Mouse (Mus musculus) megakaryocyte, adult 5-6 weeks (primary cell): ENCODE data around the gene Smyd1. TPM values are rescaled to one million over a fixed set of nuclear protein-coding genes. Genes with fewer than 3 reads are reported as not detected.
A peak's percentile ranks its signal among the peaks of the same experiment; 100 is the strongest.
"Not testable (repeated sequence)": the region's sequence is repeated elsewhere in the genome, so short reads cannot be mapped to it uniquely, and the experiment has no call there.

Source experiments
- ATAC-seq: 2 replicates; pipeline ENCODE4 v1.8.0; 2016; ENCODE audit warnings: mild to moderate bottlenecking, inconsistent platforms; ENCODE audit not compliant: poor library complexity, severe bottlenecking
- total RNA-seq, 2 experiments: library from RNA; stranded (forward) in 1 of 2; stranded (reverse) in 1 of 2; fragments of 153-499, 151-499 nt in 1 of 2; fragments of 221-1000, 200-1000 nt in 1 of 2; gene quantifications; 2 replicates each; pipeline versions ENCODE4 v1.2.3 to v1.2.4; 2015 to 2017

Gene Smyd1
- total RNA-seq, 2 experiments from 2014 or later = not detected

DNA sequence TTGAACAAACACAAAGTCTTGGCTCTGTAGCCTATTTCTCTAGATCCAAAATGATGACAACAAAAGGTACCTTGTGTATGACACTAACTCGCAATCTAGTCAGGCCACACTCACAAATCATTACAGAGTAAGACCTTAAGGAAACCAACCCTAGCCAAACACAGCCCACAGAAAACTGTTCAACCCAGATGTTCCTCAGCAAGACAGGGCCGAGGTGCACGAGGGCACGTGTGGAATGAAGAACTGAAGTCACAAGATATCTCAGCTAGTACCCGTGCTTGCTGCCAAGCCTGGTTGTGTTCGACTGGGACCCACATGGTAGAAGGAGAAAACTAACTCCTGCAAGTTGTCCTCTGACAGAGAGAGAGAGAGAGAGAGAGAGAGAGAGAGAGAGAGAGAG lies 7.8 kb upstream of the Smyd1 start:
- no peak for ATAC-seq

GRCm38 (mm10) chr6:71324816-71325215 lies 2.8 kb upstream of the Smyd1 start:
- no peak for ATAC-seq

DNA sequence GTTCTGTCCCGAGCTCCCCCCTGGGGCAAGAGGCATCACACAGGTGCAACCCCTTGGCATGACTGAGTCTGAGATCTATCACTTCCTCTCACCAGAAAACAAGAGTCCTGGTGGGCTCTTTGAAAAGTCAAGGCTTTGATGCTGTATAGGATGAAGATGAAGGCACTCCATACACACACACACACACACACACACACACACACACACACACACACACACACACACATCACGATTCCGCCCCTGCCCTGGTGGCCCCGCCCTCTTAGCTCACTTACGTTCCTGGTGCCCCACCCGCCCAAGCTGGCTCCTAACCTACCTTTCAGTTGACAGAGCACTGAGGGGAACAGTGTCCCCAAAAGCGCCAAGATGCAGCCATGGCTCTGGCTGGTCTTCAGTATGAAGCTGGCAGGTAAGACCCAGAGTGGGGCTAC lies 473 bp upstream of the Smyd1 start, which contains the start of gene Cd8b1:
Cd8b1 (plus strand) TSS at position 298 of the 431 bp plus-strand sequence.
- no peak for ATAC-seq

- no peak for ATAC-seq
Measured at GRCm38 (mm10) chr6:71307486-71307885, 14.5 kb downstream of the Smyd1 start.

GRCm38 (mm10) chr6:71302097-71302731 lies 19.8 kb downstream of the Smyd1 start:
- ATAC-seq = no peak

DNA sequence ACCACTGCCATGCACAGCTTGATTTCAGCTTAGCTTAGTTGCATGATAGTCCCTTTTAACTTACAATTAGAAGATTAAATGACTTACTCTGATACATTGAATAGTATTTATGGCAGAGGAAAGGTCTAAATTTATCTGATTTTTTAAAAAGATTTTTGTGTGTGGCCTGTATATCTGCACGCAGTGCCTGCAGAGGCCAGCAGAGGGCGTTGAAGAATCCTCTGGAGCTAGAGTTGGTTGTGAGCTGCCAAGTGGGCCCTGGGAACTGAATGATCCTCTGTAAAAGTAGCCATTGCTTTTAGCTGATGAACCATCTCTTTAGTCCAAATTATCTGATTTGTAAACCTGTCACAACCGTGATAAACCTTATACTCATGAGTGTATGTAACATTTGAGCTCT lies 23.3 kb downstream of the Smyd1 start:
- ATAC-seq = peak; percentile 76

DNA sequence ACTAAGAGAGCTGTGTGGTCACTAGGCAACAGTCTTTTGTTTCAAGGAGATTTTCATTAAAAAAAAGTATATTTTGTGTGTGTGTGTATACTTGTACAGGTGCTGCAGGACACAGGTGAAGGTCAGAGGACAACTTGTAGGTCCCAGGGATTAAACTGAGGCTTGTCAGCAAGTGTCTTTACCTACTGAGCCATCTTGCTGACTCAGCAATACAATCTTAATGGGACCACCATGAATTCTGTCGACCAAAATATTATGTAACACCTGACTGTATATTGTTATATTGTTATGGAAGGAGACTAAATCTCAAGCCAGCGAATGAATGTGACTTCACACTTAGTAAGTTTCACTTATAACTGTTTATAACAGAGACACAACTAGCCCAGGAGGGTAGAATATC lies 24.0 kb downstream of the Smyd1 start:
- no peak for ATAC-seq

- ATAC-seq = no peak
Measured at GRCm38 (mm10) chr6:71295303-71295702, 26.7 kb downstream of the Smyd1 start.

- ATAC-seq = peak; percentile 82
Measured at GRCm38 (mm10) chr6:71293509-71293908, 28.5 kb downstream of the Smyd1 start.

GRCm38 (mm10) chr6:71279418-71279817 lies 42.6 kb downstream of the Smyd1 start:
- ATAC-seq = peak; percentile 81

- ATAC-seq = no peak
Measured at GRCm38 (mm10) chr6:71274621-71275020, 47.4 kb downstream of the Smyd1 start.

- ATAC-seq = no peak
Measured at GRCm38 (mm10) chr6:71273715-71274114, 48.3 kb downstream of the Smyd1 start.

- no peak for ATAC-seq
Measured at GRCm38 (mm10) chr6:71272316-71272741, 49.7 kb downstream of the Smyd1 start.

GRCm38 (mm10) chr6:71271389-71272315 lies 50.4 kb downstream of the Smyd1 start, which contains the start of gene Krcc1:
Gene Krcc1, plus strand, starts transcription at chr6:71271677.
- peak; percentile 79 for ATAC-seq

DNA sequence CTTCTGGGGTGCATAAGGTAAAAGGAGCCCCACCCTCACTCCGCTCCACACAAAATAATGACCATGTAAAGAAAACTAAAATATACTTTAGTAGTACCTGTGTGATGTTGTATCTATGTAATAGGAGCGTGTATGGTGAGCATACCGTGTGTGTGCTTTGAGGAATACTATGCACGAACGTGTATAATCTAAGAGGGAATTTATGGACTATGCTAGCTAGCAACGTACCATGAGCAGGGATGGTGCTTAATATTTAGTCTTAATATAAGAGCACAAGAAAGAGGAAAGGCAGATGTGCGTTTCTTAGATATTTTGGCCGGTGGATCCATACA lies 51.0 kb downstream of the Smyd1 start:
- no peak for ATAC-seq

GRCm38 (mm10) chr6:71270301-71271056 lies 51.6 kb downstream of the Smyd1 start:
- peak; percentile 60 for ATAC-seq

GRCm38 (mm10) chr6:71269686-71270050 lies 52.4 kb downstream of the Smyd1 start:
- ATAC-seq = not testable (repeated sequence)

- ATAC-seq = no peak
Measured at GRCm38 (mm10) chr6:71268929-71269685, 52.9 kb downstream of the Smyd1 start.

GRCm38 (mm10) chr6:71267603-71268002 lies 54.4 kb downstream of the Smyd1 start:
- not testable (repeated sequence) for ATAC-seq

DNA sequence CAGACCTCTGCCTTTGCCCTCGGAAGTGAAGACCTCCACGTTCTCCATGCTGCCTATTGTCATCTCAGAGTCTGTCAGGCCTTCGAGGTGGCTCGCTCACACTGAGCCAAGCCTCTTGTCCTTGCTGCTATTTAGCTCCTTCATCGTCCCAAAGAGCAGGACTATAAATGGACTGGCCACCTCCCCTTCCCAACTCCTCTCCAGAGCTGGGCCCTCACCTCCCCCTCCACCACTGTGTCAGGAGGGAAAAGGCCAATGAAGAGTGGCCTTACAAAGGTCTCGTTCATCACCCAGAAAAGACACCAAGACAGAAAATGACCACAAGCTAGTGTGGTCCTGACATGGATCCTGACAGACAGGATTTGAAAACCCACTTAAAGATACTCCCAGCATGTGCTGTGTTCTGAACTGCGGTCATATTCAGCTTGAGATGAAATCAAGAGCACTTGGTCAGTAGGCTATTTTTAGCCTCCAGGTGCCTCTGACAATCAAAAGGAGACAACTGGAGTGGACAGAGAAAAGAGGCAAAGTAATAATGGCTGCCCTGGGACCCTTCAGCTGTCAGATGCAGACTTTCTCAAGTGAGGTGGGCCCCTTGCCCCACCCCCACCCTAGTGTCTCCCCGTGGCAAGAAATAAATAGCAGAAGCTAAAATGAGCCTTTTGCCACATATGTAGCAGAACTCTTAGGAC lies 59.7 kb downstream of the Smyd1 start:
- no peak for ATAC-seq
